Mouse (Mus musculus) lung, postnatal 36 days (tissue): ENCODE results near the gene Deup1.
"Not testable (repeated sequence)": the region's sequence is repeated elsewhere in the genome, so short reads cannot be mapped to it uniquely, and the experiment has no call there.

Experiments used
- DNase-seq: peaks from one replicate; pipeline ENCODE4 v3.0.0; 2022; ENCODE audit warnings: mixed read lengths

Gene Deup1

DNA sequence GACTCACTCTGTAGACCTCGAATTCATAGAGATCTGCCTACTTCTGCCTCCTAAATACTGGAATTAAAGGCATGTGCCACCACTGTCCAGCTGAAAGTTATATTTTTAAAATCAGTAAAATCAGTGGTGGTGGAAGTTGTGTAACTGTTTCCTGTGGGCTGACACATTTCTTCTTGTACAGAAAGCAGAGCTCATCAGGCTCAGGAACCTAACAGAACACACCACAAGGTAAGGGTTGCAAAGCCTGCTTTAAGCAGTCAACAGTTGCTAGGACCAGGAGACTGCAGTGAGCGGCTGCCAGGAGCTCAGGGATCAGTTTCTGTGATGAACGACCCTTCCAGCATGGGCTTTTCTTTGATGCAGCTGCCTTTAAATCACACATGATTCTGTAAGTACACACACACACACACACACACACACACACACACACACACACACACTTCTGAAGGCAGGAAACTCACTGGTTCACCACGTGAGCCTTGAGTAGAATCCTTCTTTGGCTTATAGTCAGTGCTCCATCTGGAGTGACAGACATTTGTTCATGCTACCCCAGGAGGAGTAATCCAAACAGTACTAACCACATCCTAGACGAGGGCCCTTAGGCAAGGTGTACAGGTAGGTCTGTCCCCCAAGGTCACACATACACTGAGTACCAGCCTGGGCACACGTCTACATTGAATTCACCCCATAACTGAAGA, 40.4 kb downstream of the Deup1 start:
- DNase-seq, result no peak

DNA sequence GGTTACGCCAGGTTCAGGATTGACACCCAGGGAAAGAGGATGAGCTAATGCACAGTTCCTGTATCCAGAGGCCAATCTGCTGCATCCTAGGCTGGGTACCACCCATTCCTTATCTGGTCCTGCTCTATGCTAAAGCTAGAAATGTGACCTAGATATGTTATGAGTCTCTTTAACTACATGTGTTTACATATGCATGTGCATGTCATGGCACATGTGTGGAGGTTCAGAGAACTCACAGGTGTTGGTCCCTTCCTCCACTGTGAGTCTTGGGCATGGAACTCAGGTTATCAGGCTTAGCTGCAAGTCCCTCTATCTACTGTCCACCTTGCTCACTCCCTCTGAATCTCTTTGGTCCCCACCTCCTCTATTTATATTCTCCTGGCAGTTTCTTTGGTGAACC, 41.8 kb downstream of the Deup1 start:
- no peak for DNase-seq

- DNase-seq, result no peak
Measured at GRCm38 (mm10) chr9:15584209-15584608, 43.5 kb downstream of the Deup1 start.

DNA sequence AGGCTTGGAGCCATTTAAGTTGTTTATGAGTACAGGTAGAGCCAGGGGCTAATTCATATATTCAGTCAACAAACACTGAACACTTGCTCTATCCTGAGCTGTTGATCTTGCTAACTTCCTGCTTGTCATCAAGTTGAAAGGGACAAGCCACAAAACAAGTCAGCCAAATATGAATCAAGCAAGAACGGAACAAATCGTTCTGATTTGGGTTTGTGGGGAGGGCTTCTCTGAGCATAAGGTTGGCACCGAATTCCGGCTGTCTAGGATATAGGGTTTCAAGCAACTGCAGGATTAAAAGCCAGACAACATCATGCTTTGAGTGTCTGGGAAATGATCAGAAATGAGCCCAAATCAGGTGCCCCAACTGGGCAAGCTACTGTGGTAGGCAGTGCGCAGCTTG, 45.7 kb downstream of the Deup1 start:
- DNase-seq, result no peak

DNA sequence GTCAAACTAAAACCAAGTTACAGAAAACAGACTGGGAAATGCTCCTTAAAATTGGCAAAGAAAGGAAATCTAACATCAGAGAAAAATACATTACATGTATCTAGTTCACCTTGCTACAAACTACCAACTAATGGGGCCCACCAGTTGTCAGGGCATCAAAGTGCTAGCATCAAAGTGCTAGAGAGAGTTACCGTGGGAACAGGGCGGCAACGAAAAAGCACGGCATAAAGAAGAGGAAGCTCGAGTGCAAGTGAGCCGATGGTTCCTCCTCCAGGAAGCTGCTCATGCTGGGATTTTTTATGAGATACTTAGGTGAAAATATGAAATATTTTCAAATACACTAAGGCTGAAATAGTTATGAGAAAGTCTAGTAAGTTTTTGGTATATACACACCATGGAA, 47.6 kb downstream of the Deup1 start:
- DNase-seq, result no peak

- DNase-seq, result no peak
Measured at GRCm38 (mm10) chr9:15578946-15579345, 48.8 kb downstream of the Deup1 start.

DNA sequence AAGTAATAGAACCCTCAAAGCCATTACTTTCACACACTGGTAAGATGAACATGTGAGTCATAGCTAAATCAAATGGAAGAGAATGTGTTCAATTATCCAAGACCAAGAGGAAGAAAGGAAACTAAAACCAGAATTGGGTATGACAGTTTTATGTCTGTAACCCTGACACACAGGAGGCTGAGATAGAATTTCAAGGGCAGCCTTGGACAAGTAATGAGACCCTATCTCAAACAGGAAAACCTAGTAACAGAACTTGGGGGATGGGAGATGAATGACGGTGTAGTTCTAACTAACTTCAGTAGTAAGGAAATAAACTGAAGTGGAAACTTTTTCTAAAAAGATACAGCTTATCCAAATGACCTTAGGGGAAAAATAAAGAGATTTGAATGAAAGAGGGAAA, 49.3 kb downstream of the Deup1 start:
- DNase-seq, result no peak

DNA sequence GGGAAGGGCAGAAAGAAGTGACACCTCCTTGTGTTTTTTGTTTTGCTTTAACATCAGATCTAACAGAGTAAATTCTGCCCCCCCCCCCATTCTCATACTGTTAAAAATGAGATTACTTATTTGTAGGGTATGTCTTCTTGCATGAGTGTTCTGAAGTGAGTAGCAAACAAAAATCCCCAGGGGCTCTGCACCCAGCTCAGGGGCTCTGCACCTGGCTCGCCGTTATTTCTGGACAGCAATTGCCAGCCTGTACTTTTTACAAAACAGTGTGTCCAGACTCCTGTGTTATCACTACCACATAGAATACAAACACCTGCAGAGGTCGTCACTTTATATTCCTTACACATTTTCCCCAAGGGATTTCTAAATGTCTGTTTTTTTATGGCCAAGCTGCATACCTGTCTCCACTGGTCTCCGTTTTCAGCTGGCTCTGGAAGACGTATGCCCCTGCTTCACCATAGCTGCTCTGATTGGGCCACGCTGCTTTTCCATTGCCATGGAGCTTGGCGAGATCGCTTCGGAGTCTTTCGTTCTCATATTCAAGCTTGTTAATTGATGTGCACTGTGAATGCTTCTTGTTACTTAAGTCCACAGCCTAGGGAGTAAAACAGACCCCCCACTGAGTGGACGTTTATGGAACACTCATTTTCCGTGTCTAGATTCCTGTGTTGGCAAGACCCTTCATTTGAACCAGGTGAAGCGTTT, 52.8 kb downstream of the Deup1 start:
- DNase-seq, result no peak

- DNase-seq, result no peak
Measured at GRCm38 (mm10) chr9:15562353-15562752, 65.4 kb downstream of the Deup1 start.

DNA sequence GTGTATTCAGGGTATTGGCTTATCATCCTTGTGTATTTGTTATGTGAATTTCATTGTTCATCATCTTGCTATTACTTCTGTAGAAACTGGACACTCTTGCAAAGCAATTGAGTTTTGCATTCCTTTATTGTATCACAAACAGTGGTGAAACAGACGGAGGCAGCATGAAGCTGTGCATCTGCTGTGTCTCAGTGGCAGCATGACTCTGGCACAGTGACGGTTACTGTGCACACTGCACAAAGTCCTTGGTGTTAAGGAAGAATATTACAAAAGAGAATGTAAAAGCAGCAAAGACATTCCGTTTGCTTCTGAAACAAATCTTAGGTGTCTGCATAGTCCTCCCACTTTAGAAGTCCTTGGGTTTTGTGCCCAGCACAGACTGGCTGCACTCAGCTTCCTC, 67.3 kb downstream of the Deup1 start:
- no peak for DNase-seq

DNA sequence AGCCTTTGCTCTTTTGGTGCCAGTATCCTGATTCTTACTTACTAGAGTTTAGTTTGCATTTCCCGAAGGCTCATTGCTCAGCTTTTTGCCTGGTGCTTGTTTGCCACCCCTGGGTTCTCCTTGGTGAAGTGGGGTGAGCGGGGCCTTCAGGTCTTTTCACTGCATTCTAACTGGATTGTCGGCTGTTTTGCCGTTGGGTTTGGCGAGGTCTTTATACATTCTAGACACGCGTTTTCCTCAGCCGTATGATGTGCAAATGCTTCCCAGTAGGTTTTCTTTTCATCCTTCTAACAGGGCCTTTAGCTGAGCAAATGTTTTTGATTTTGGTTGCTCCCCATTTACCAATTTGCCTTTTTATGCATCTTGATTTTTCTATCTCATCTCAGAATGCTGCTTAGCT, 74.4 kb downstream of the Deup1 start:
- no peak for DNase-seq

GRCm38 (mm10) chr9:15551933-15552851, 75.5 kb downstream of the Deup1 start:
- no peak for DNase-seq

DNA sequence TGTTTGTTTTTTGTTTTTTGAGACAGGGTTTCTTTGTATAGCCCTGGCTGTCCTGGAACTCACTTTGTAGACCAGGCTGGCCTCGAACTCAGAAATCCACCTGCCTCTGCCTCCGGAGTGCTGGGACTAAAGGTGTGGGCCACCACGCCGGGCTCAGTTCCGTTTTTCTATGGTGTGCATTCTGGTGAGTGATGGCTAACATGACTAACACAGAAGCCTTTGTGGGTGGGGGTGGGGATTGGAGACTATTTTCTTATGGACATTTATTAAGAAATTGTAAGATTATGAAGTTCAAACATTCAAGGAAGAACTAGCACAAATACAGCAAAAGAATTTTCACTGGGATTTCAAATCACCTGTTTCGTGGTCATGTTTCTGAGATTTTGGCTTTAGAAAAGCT, 76.7 kb downstream of the Deup1 start:
- not testable (repeated sequence) for DNase-seq

GRCm38 (mm10) chr9:15550461-15550961, 77.2 kb downstream of the Deup1 start:
- no peak for DNase-seq

- no peak for DNase-seq
Measured at GRCm38 (mm10) chr9:15541735-15542354, 85.9 kb downstream of the Deup1 start.

GRCm38 (mm10) chr9:15538979-15539533, 88.7 kb downstream of the Deup1 start:
- DNase-seq, result no peak

DNA sequence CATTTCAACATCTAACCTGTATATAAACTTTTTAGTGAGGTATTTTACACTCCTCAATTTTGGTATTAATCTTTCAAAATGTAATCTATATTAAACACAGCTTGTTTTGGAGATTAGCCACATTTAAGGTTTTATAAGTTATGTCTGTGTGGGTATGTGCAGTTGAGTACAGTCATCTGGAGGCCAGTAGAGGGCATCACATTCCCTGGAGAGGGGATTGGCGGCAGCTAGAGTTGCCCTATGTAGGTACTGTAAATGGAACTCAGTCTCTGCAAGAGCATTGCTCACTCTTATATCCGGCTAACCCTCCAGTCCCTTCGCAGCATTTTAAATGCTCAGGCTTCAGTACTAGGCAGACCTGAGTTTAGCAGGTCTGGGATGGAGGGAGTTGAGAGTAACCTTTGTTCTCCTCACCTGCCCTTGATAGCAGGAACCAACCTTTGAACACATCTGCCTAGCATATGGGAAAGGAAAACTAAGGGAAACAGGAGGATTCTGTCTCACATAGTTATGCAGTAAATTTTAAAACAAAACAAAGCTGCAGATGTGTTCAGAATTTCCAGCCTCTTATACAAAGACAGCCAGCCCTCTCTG, 90.2 kb downstream of the Deup1 start:
- no peak for DNase-seq

DNA sequence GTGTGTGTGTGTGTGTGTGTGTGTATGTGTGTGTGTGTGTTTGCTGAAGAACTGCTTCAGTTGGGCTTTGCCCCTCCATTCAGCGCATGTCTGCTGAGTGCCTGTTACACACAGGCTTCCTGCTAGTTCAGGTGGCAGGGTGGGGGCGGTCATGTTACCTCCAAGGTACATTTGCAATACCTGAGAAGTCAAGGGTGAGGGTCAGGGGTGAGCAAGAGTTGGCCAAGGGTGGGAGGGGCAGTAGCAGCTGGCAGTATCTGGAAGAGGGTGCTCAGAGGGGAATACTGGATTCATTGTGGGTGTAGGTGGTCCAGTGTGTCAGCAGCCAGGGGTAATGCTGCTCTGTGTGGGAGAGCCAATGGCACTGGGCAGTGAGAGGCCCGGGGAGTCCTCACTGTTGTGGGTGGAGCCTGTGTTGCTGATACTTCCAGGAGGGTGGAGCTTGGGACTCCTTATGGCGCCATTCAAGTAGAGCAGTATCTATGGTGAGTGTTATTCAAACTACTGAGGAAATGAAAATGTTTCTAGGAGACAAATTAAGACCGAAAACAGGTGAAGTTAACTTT, 90.8 kb downstream of the Deup1 start:
- peak; percentile 63 for DNase-seq

DNA sequence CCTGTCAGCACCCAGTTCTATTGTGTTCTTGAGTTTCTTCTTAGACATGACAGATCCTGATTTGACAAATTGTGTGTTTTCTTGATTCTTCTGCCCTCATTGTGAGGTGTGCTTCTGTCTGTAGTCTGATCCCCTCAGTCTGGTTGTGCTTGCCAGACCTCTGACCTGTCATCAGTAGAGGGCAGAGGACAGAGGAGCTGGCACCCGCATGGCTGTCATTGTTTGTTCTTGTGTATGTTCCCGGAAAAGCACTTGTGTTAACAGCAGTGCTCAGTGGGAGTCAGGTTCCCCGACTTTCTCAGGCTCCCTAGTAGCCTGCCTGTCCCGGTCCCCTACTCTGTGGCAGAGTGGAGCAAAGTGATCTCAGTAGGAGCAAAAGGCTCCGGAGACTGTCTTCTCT, 92.3 kb downstream of the Deup1 start:
- peak; percentile 78 for DNase-seq

- DNase-seq, result no peak
Measured at GRCm38 (mm10) chr9:15534110-15534509, 93.6 kb downstream of the Deup1 start.

DNA sequence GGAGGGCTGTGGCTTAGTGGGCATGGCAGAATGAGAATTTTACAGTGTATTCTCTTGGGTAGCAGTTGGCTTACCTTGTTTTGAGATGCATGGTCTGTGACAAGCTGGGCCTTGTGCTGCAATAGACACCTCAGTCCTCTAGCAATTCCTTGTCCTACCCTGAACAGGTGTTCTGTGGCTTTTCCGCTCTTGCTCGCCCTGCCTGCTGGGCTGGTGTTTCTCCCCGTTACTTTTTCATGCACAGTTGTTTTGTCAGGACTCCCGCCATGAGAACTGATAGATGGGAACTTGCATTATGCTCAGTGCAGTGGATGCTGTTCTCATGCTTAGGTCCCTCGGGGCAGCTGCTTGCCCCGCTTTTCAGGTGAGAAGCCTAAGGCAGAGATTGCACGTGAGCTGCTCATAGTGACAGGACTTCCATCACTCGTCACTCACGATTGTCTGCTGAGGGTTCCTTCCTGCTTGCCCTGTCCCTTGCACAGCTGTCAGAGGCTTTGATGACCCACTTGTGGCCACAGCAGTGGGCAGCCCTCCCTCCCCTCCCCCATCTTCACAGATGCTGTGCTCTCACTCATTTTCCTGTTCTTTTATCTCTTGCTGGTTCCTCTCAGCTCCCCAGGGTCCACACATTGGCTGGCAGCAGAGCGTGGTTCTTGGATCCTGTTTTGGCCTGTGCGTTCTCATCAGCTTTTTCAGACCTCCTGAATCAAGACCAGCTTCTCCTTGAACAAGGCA, 94.2 kb downstream of the Deup1 start:
- DNase-seq, result no peak
